Mouse (Mus musculus): ENCODE measurements around the gene Rad51ap1. TPM values are rescaled to one million over a fixed set of nuclear protein-coding genes. Genes with fewer than 3 reads are reported as not detected.

Gene Rad51ap1
- polyA plus RNA-seq, 1 experiment from 2014 or later: 90.7 TPM

GRCm38 (mm10) chr6:126907378-126907777 lies 32.0 kb downstream of the Rad51ap1 start:
- 78% methylated on average over 4 of the region's 5 CpGs for WGBS
- Histone ChIP-seq H3K4me3 (ENCODE audit: low read depth, low read length) (no peak overlapping the region), H3K36me3 (ENCODE audit: control insufficient read depth, insufficient read depth, low read length) (no peaks in the 10 kb centered on the region), H3K4me2 (ENCODE audit: low read depth, severe bottlenecking) (no peak overlapping the region), H3K4me1 (ENCODE audit: control insufficient read depth, insufficient read depth, low read length) (no peaks in the 10 kb centered on the region), H3K9ac (ENCODE audit: low read length) (no peak overlapping the region), H3K9me3 (ENCODE audit: control insufficient read depth, low read length) (no peaks in the 10 kb centered on the region), H3K27me3 (ENCODE audit: control insufficient read depth, insufficient read depth, low read length) (no peaks in the 10 kb centered on the region), H3K27ac (replicated peaks; ENCODE audit: low read depth, low read length) (no peak overlapping the region)
- ATAC-seq (ENCODE audit: insufficient number of reproducible peaks, low FRiP score, low TSS enrichment, low read depth) (no peak), DNase-seq (ENCODE audit: low spot score) (no peak)

- Histone ChIP-seq H3K4me2 (ENCODE audit: low read depth, severe bottlenecking) (no peak overlapping the region), H3K27ac (replicated peaks; ENCODE audit: low read depth, low read length) (no peak overlapping the region), H3K4me3 (ENCODE audit: low read depth, low read length) (no peak overlapping the region), H3K36me3 (ENCODE audit: control insufficient read depth, insufficient read depth, low read length) (no peaks in the 10 kb centered on the region), H3K9me3 (ENCODE audit: control insufficient read depth, low read length) (no peaks in the 10 kb centered on the region), H3K27me3 (ENCODE audit: control insufficient read depth, insufficient read depth, low read length) (no peaks in the 10 kb centered on the region), H3K4me1 (ENCODE audit: control insufficient read depth, insufficient read depth, low read length) (no peaks in the 10 kb centered on the region), H3K9ac (ENCODE audit: low read length) (no peak overlapping the region)
- 87% methylated on average over 8 of the region's 8 CpGs for WGBS
- ATAC-seq (ENCODE audit: insufficient number of reproducible peaks, low FRiP score, low TSS enrichment, low read depth) (no peak), DNase-seq (ENCODE audit: low spot score) (no peak)
Observed at GRCm38 (mm10) chr6:126877118-126877517, 62.3 kb downstream of the Rad51ap1 start.

Other genes with a start within 250 kb of the Rad51ap1 start
- 5.3 and 6.8 TPM in 2 replicates for gene Kcna6, start 198.9 kb downstream of the Rad51ap1 start, polyA plus RNA-seq (2014; fragmentation: Nextera tagmentation; extraction: Ambion mirVana)
- gene Ndufa9, start 90.5 kb downstream of the Rad51ap1 start, polyA plus RNA-seq (2014; fragmentation: Nextera tagmentation; extraction: Ambion mirVana): 190 and 192 TPM in 2 replicates
- not detected in 2 replicates for gene Akap3, start 86.5 kb downstream of the Rad51ap1 start, polyA plus RNA-seq (2014; fragmentation: Nextera tagmentation; extraction: Ambion mirVana)
- not detected in 2 replicates for gene Dyrk4, start 17.7 kb downstream of the Rad51ap1 start, polyA plus RNA-seq (2014; fragmentation: Nextera tagmentation; extraction: Ambion mirVana)
- gene D6Wsu163e, start 375 bp upstream of the Rad51ap1 start, polyA plus RNA-seq (2014; fragmentation: Nextera tagmentation; extraction: Ambion mirVana): 17.0 and 17.2 TPM in 2 replicates
- gene Fgf6, start 76.0 kb upstream of the Rad51ap1 start, polyA plus RNA-seq (2014; fragmentation: Nextera tagmentation; extraction: Ambion mirVana): 0.06 and 0.08 TPM in 2 replicates
- not detected in 2 replicates for gene Fgf23, start 133.3 kb upstream of the Rad51ap1 start, polyA plus RNA-seq (2014; fragmentation: Nextera tagmentation; extraction: Ambion mirVana)
- 4.3 and 4.5 TPM in 2 replicates for gene Tigar, start 170.0 kb upstream of the Rad51ap1 start, polyA plus RNA-seq (2014; fragmentation: Nextera tagmentation; extraction: Ambion mirVana)
- 1,093 and 1,097 TPM in 2 replicates for gene Ccnd2, start 212.6 kb upstream of the Rad51ap1 start, polyA plus RNA-seq (2014; fragmentation: Nextera tagmentation; extraction: Ambion mirVana)